Mouse (Mus musculus): ENCODE data around the gene Magi2. TPM values are rescaled to one million over a fixed set of nuclear protein-coding genes. Genes with fewer than 3 reads are reported as not detected.

Magi2 gene
- polyA plus RNA-seq, 1 experiment: 0.48 TPM

DNA sequence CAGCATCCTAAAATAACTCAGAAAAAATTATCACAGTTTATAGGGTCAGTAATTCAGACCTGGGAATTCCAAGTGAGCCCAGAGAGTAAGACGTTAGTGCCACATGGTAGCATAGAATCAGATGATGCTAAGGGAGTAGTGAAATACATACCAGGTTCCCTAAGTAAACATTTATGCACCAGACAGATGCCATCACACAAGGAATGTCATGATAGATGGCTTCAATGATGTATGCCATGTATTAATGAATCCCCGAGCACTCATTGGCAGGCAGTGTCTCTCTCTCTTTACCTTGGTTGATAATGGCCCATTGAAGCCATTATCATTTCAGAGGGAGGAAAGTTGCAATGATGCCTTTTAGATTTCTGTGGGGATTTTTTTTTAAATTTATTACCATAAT lies 490.5 kb downstream of the Magi2 start:
- TF ChIP-seq MYOG (IDR thresholded peaks at IDR 0.05; ENCODE audit: control insufficient read depth in 1 of 3, insufficient read depth in 1 of 3, insufficient read length in 2 of 3, low read depth in 2 of 3): no peak
- TF ChIP-seq E2F4 (IDR thresholded peaks at IDR 0.05; ENCODE audit: insufficient read depth): no peak
- TF ChIP-seq MAX (IDR thresholded peaks at IDR 0.05; ENCODE audit: low read depth): no peak
- TF ChIP-seq MYOD1 (IDR thresholded peaks at IDR 0.05; ENCODE audit: control insufficient read depth in 1 of 3, insufficient read length in 2 of 3, low read depth in 2 of 3): no peak
- TF ChIP-seq REST (IDR thresholded peaks at IDR 0.05; ENCODE audit: insufficient read depth, insufficient read length): no peak
- no peak for TF ChIP-seq TCF3 (IDR thresholded peaks at IDR 0.05; ENCODE audit: insufficient read length, low read depth)
- TF ChIP-seq TCF12 (IDR thresholded peaks at IDR 0.05; ENCODE audit: insufficient read depth, poor library complexity, severe bottlenecking): no peak
- TF ChIP-seq USF1 (IDR thresholded peaks at IDR 0.05; ENCODE audit: low read depth): no peak
- no peak for TF ChIP-seq POLR2AphosphoS2 (IDR thresholded peaks at IDR 0.05; ENCODE audit: insufficient read length, low read depth)
- TF ChIP-seq POLR2A (IDR thresholded peaks at IDR 0.05; ENCODE audit: insufficient read length, low read depth): no peak
- no peak for TF ChIP-seq SRF (IDR thresholded peaks at IDR 0.05; ENCODE audit: control insufficient read depth, insufficient read length, low read depth)
- TF ChIP-seq CEBPB (IDR thresholded peaks at IDR 0.05; ENCODE audit: insufficient read depth, poor library complexity, severe bottlenecking): no peak
- no peaks in the 10 kb centered on the region for H3K79me2 ChIP-seq (ENCODE audit: control insufficient read depth, insufficient read depth)
- H3K4me3 ChIP-seq: no peak overlapping the region
- no peak overlapping the region for H3ac ChIP-seq (ENCODE audit: control insufficient read depth, insufficient read length)
- H3K27me3 ChIP-seq (ENCODE audit: control insufficient read depth, insufficient read depth, insufficient read length): no peaks in the 10 kb centered on the region
- no peaks in the 10 kb centered on the region for H3K36me3 ChIP-seq (ENCODE audit: control insufficient read depth, insufficient read depth)
- no peak overlapping the region for H3K4me2 ChIP-seq (ENCODE audit: low read depth)

DNA sequence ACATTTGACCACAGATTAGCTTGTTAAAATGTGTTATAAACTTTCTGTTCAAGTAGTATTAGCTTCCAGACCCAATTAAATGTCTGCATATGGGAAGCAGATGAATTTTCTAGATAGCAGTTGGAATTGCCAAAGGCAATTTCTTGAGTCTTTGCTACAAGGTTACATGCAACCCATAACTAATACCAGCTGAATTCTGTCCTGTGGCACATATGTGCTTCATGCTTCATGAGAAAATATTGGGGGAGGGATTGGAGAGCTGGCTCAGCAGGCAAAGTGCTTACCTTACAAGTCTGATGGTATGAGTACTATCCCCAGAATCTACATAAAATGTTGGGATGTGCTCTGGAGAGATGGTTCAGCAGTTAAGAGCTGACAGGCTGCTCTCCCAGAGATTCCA lies 499.4 kb downstream of the Magi2 start:
- no peak for TF ChIP-seq E2F4 (IDR thresholded peaks at IDR 0.05; ENCODE audit: insufficient read depth)
- TF ChIP-seq TCF3 (IDR thresholded peaks at IDR 0.05; ENCODE audit: insufficient read length, low read depth): no peak
- no peak for TF ChIP-seq MAX (IDR thresholded peaks at IDR 0.05; ENCODE audit: low read depth)
- no peak for TF ChIP-seq SRF (IDR thresholded peaks at IDR 0.05; ENCODE audit: control insufficient read depth, insufficient read length, low read depth)
- TF ChIP-seq POLR2A (IDR thresholded peaks at IDR 0.05; ENCODE audit: insufficient read length, low read depth): no peak
- no peak for TF ChIP-seq USF1 (IDR thresholded peaks at IDR 0.05; ENCODE audit: low read depth)
- TF ChIP-seq POLR2AphosphoS2 (IDR thresholded peaks at IDR 0.05; ENCODE audit: insufficient read length, low read depth): no peak
- TF ChIP-seq MYOG (IDR thresholded peaks at IDR 0.05; ENCODE audit: control insufficient read depth in 1 of 3, insufficient read depth in 1 of 3, insufficient read length in 2 of 3, low read depth in 2 of 3): no peak
- TF ChIP-seq TCF12 (IDR thresholded peaks at IDR 0.05; ENCODE audit: insufficient read depth, poor library complexity, severe bottlenecking): no peak
- no peak for TF ChIP-seq MYOD1 (IDR thresholded peaks at IDR 0.05; ENCODE audit: control insufficient read depth in 1 of 3, insufficient read length in 2 of 3, low read depth in 2 of 3)
- TF ChIP-seq CEBPB (IDR thresholded peaks at IDR 0.05; ENCODE audit: insufficient read depth, poor library complexity, severe bottlenecking): no peak
- no peak for TF ChIP-seq REST (IDR thresholded peaks at IDR 0.05; ENCODE audit: insufficient read depth, insufficient read length)
- Histone ChIP-seq H3K4me2 (ENCODE audit: low read depth) (no peak overlapping the region), H3K27me3 (ENCODE audit: control insufficient read depth, insufficient read depth, insufficient read length) (no peaks in the 10 kb centered on the region), H3K79me2 (ENCODE audit: control insufficient read depth, insufficient read depth) (no peaks in the 10 kb centered on the region), H3K4me3 (no peak overlapping the region), H3K36me3 (ENCODE audit: control insufficient read depth, insufficient read depth) (no peaks in the 10 kb centered on the region), H3ac (ENCODE audit: control insufficient read depth, insufficient read length) (no peak overlapping the region)

DNA sequence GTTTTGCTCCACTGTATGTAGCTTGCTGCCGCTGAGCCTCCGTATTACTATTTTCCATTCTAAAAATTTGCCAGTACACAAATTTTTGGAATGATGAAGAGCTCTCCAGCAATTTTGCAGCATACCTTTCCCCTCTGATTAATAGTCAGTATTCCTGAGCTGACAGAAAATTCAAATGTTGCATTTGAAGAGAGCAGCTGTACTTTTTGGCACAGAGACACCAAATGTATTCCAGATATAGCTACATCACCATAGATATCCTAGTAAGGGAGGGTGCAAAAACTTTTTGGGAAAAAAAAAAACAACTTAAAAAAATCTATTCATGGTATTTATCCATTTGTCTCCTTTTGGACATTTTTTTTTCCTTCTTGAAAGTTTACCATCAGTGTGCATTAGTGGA lies 518.5 kb downstream of the Magi2 start:
- H3ac ChIP-seq (ENCODE audit: control insufficient read depth, insufficient read length): no peak overlapping the region

DNA sequence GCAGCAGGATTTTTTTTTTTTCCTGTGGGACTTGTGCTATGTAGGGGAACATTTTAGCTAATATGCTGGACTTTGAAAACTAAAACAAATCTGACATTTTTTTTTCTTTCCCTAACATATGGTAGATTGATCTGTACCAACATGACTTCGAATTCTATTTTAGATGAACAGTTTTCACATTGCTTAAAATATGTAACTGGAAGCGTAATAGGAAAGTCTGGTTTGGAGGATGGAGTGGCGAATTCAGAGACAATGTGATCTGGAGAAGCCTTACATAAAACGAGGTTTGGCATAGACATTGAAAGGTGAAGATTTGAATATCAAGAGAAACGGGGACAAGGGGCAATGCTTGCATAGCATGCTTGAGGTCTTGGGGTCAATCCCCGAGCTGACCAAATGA lies 519.1 kb downstream of the Magi2 start:
- Histone ChIP-seq H3ac (ENCODE audit: control insufficient read depth, insufficient read length) (no peak overlapping the region), H3K4me2 (ENCODE audit: low read depth) (no peak overlapping the region), H3K27me3 (ENCODE audit: control insufficient read depth, insufficient read depth, insufficient read length) (no peaks in the 10 kb centered on the region), H3K4me3 (no peak overlapping the region), H3K36me3 (ENCODE audit: control insufficient read depth, insufficient read depth) (no peaks in the 10 kb centered on the region), H3K79me2 (ENCODE audit: control insufficient read depth, insufficient read depth) (no peaks in the 10 kb centered on the region)
- no peak for TF ChIP-seq POLR2A (IDR thresholded peaks at IDR 0.05; ENCODE audit: insufficient read length, low read depth)

More for the DNA sequence above, 518.5 kb downstream of the Magi2 start:
- no peaks in the 10 kb centered on the region for H3K27me3 ChIP-seq (ENCODE audit: control insufficient read depth, insufficient read depth, insufficient read length)
- no peaks in the 10 kb centered on the region for H3K79me2 ChIP-seq (ENCODE audit: control insufficient read depth, insufficient read depth)
- no peak overlapping the region for H3K4me3 ChIP-seq
- H3K36me3 ChIP-seq (ENCODE audit: control insufficient read depth, insufficient read depth): no peaks in the 10 kb centered on the region
- no peak overlapping the region for H3K4me2 ChIP-seq (ENCODE audit: low read depth)
- no peak for TF ChIP-seq REST (IDR thresholded peaks at IDR 0.05; ENCODE audit: insufficient read depth, insufficient read length)
- no peak for TF ChIP-seq TCF12 (IDR thresholded peaks at IDR 0.05; ENCODE audit: insufficient read depth, poor library complexity, severe bottlenecking)

DNA sequence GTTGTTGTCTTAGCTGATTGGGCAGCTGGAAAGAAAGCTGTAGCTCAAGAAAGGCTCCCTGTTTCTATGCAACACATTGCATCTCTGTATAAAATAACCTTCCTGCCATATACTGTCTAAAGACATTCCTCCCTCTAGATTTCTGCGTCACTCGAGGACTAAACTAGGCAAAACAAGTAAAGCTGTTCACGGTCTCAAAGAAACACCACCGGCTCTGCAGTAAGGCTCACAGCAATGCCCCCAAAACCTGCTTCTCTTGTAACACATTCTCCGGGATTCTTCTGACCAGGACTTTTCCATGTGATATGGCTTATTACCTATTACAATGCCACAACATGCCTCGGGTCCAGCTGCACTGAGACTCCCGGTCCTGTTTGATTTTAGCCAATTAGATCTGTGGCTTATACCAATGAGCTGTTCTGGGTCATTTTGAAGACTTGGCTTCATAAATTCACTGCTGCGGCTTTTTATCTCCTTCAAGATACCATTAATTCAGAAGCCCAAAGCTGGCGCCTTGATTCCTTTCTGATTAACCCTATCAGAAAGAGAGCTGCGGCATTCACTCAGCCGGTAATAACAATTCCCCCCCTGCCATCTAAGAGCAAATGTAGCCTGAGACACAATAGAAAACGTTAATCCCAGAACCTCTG lies 520.2 kb downstream of the Magi2 start:
- Histone ChIP-seq H3K79me2 (ENCODE audit: control insufficient read depth, insufficient read depth) (no peaks in the 10 kb centered on the region), H3K4me3 (no peak overlapping the region), H3ac (ENCODE audit: control insufficient read depth, insufficient read length) (no peak overlapping the region), H3K4me2 (ENCODE audit: low read depth) (no peak overlapping the region), H3K36me3 (ENCODE audit: control insufficient read depth, insufficient read depth) (no peaks in the 10 kb centered on the region), H3K27me3 (ENCODE audit: control insufficient read depth, insufficient read depth, insufficient read length) (no peaks in the 10 kb centered on the region)
- TF ChIP-seq REST (IDR thresholded peaks at IDR 0.05; ENCODE audit: insufficient read depth, insufficient read length): no peak
- no peak for TF ChIP-seq SRF (IDR thresholded peaks at IDR 0.05; ENCODE audit: control insufficient read depth, insufficient read length, low read depth)
- TF ChIP-seq POLR2AphosphoS2 (IDR thresholded peaks at IDR 0.05; ENCODE audit: insufficient read length, low read depth): no peak
- no peak for TF ChIP-seq TCF3 (IDR thresholded peaks at IDR 0.05; ENCODE audit: insufficient read length, low read depth)
- TF ChIP-seq POLR2A (IDR thresholded peaks at IDR 0.05; ENCODE audit: insufficient read length, low read depth): no peak
- TF ChIP-seq TCF12 (IDR thresholded peaks at IDR 0.05; ENCODE audit: insufficient read depth, poor library complexity, severe bottlenecking): no peak
- TF ChIP-seq MYOD1 (IDR thresholded peaks at IDR 0.05; ENCODE audit: control insufficient read depth in 1 of 3, insufficient read length in 2 of 3, low read depth in 2 of 3): no peak
- TF ChIP-seq MAX (IDR thresholded peaks at IDR 0.05; ENCODE audit: low read depth): no peak
- TF ChIP-seq MYOG (IDR thresholded peaks at IDR 0.05; ENCODE audit: control insufficient read depth in 1 of 3, insufficient read depth in 1 of 3, insufficient read length in 2 of 3, low read depth in 2 of 3): no peak
- TF ChIP-seq USF1 (IDR thresholded peaks at IDR 0.05; ENCODE audit: low read depth): no peak
- TF ChIP-seq E2F4 (IDR thresholded peaks at IDR 0.05; ENCODE audit: insufficient read depth): no peak
- no peak for TF ChIP-seq CEBPB (IDR thresholded peaks at IDR 0.05; ENCODE audit: insufficient read depth, poor library complexity, severe bottlenecking)

All from myocyte (in vitro differentiated cells).